Mouse (Mus musculus) intestine, embryonic 15.5 days (tissue): ENCODE data around the gene Hmgcs1. TPM values are rescaled to one million over a fixed set of nuclear protein-coding genes. Genes with fewer than 3 reads are reported as not detected.

ENCODE experiments used
- polyA plus RNA-seq: library from polyadenylated mRNA; unstranded; fragments of >200 nt; fragmentation: Nextera tagmentation; extraction: Ambion mirVana; gene quantifications from 2 replicates; pipeline ENCODE4 v1.2.1, GENCODE M21; 2015

Gene Hmgcs1
- polyA plus RNA-seq, 1 experiment from 2014 or later: 254 TPM

Other genes starting within 250 kb of the Hmgcs1 start
- 46.4 and 48.3 TPM in 2 replicates for gene 4833420G17Rik, start 227.6 kb upstream of the Hmgcs1 start, polyA plus RNA-seq
- gene Tmem267, start 202.3 kb upstream of the Hmgcs1 start, polyA plus RNA-seq: 1.7 and 2.2 TPM in 2 replicates
- gene 3110070M22Rik, start 202.0 kb upstream of the Hmgcs1 start, polyA plus RNA-seq: 1.3 and 1.7 TPM in 2 replicates
- gene Ccl28, start 66.6 kb upstream of the Hmgcs1 start, polyA plus RNA-seq: 0.26 and 0.27 TPM in 2 replicates
- 0.54 and 0.63 TPM in 2 replicates for gene Nim1k, start 65.5 kb downstream of the Hmgcs1 start, polyA plus RNA-seq
- gene Zfp131, start 100.5 kb downstream of the Hmgcs1 start, polyA plus RNA-seq: 25.3 and 30.0 TPM in 2 replicates
- not detected in 2 replicates for gene AF067063, start 139.8 kb downstream of the Hmgcs1 start, polyA plus RNA-seq
- gene D13Ertd608e, start 145.6 kb downstream of the Hmgcs1 start, polyA plus RNA-seq: not detected in 2 replicates
- not detected in 2 replicates for gene Tcstv1, start 204.4 kb downstream of the Hmgcs1 start, polyA plus RNA-seq
- gene Gm21761, start 238.9 kb downstream of the Hmgcs1 start, polyA plus RNA-seq: not detected in 2 replicates